Mouse (Mus musculus) spleen, adult 2 months (tissue): ENCODE results near the gene 2810408A11Rik. TPM values are rescaled to one million over a fixed set of nuclear protein-coding genes. Genes with fewer than 3 reads are reported as not detected.

ENCODE experiments used
- DNase-seq, 2 experiments: peaks; one replicate each; pipeline versions ENCODE4 v3.0.0 to v3.0.0-alpha.2; 2012 to 2021; ENCODE audit warnings: low spot score in 2 of 2, low read depth in 1 of 2
- H3K27ac ChIP-seq: fragments of 200-500 bp; 2 replicates; pipeline ENCODE4 v1.5.1; 2012; ENCODE audit warnings: low read length, inconsistent platforms; ENCODE audit not compliant: insufficient read depth
- H3K27me3 ChIP-seq: fragments of 200-500 bp; 2 replicates; pipeline ENCODE4 v1.6.1; 2012; ENCODE audit warnings: mild to moderate bottlenecking, moderate library complexity, low read length, inconsistent platforms; ENCODE audit not compliant: control insufficient read depth, insufficient read depth
- H3K36me3 ChIP-seq: fragments of 200-500 bp; 2 replicates; pipeline ENCODE4 v1.6.1; 2012; ENCODE audit warnings: mild to moderate bottlenecking, low read length, inconsistent platforms; ENCODE audit not compliant: control insufficient read depth, insufficient read depth
- H3K4me1 ChIP-seq: fragments of 200-500 bp; 2 replicates; pipeline ENCODE4 v1.6.1; 2011; ENCODE audit warnings: inconsistent platforms; ENCODE audit not compliant: control insufficient read depth, insufficient read depth, insufficient read length
- H3K4me3 ChIP-seq: fragments of 200-500 bp; 2 replicates; pipeline ENCODE4 v1.5.1; 2011; ENCODE audit warnings: mild to moderate bottlenecking, inconsistent platforms; ENCODE audit not compliant: insufficient read depth, insufficient read length; ENCODE audit errors: extremely low read depth
- CTCF ChIP-seq: fragments of 200-500 bp; IDR thresholded peaks from 2 replicates; pipeline ENCODE4 v1.5.1; 2011; ENCODE audit warnings: mild to moderate bottlenecking, inconsistent platforms; ENCODE audit not compliant: insufficient read depth, insufficient read length, insufficient replicate concordance; ENCODE audit errors: extremely low read depth
- POLR2A ChIP-seq: fragments of 200-500 bp; IDR thresholded peaks from 2 replicates; pipeline ENCODE4 v1.6.1; 2011; ENCODE audit warnings: low read depth, low read length, inconsistent platforms
- WGBS: fragments of 180-500 bp; shearing (Covaris S2); methylation state at CpG from one replicate; pipeline ENCODE4 v1.1.7; 2018; 5-methylcytosine and 5-hydroxymethylcytosine counted together
- polyA plus RNA-seq: library from polyadenylated mRNA; depleted of rRNA; stranded (reverse); fragments of >200 nt; gene quantifications from 2 replicates; pipeline ENCODE4 v1.2.3, GENCODE M21; 2012; rRNA removed

The 2810408A11Rik gene
- polyA plus RNA-seq, 1 experiment: 0.51 TPM

DNA sequence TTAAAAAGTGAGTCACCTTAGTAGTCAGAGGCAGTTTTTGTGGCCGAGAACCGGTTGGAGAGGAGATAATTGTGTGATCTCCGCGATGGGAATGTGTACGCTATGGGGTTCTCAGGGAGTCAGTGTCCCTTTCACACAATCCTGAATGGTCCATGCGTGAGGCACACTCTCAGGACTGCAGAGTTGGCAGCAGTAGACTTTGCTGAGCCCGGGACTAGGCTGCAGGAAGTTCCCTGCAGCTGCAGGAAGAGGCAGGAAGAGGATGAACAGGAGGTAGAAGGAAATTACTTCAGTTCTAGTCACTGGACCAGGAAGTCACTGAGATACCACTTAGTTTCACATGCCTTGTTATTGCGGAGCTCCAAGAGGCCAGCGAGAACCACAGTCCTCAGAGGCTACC, 51.7 kb downstream of the 2810408A11Rik start:
- Histone ChIP-seq H3K27ac (no peak overlapping the region), H3K36me3 (no peaks in the 10 kb centered on the region), H3K4me1 (peaks cover 18% of the 10 kb centered on the region; the same call in 1 of the 2 replicates), H3K4me3 (no peak overlapping the region), H3K27me3 (no peaks in the 10 kb centered on the region)
- DNase-seq: no peak
- 59% methylated on average over 9 of the region's 9 CpGs for WGBS
- TF ChIP-seq POLR2A (no peak), CTCF (no peak)

DNA sequence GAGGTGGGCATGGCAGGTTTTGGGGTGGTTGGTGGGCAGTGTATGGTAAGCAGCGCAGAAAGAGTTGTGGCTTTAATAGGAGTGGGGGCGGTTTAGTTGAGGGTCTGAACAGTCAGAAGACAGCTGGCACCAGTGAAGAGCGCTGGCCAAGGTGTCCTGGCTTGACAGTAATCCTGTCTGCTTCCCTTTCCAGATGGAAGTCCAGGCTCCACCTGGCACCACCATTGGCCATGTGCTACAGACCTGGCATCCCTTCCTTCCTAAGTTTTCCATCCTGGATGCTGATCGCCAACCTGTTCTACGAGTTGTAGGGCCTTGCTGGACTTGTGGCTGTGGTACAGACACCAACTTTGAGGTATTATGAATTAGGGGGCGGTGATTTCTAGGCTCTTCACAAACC, 52.8 kb downstream of the 2810408A11Rik start:
- Histone ChIP-seq H3K27me3 (no peaks in the 10 kb centered on the region), H3K4me1 (peaks cover 18% of the 10 kb centered on the region; the same call in 1 of the 2 replicates), H3K36me3 (no peaks in the 10 kb centered on the region), H3K27ac (no peak overlapping the region), H3K4me3 (no peak overlapping the region)
- TF ChIP-seq CTCF (no peak), POLR2A (no peak)
- 95% methylated on average over 6 of the region's 6 CpGs for WGBS
- no peak for DNase-seq

Other genes with a start within 250 kb of the 2810408A11Rik start
- gene Sox15, start 245.7 kb downstream of the 2810408A11Rik start, polyA plus RNA-seq: 0.09 and 0.35 TPM in 2 replicates
- 63.6 and 74.2 TPM in 2 replicates for gene Mpdu1, start 238.3 kb downstream of the 2810408A11Rik start, polyA plus RNA-seq
- gene Cd68, start 234.8 kb downstream of the 2810408A11Rik start, polyA plus RNA-seq: 103 and 114 TPM in 2 replicates
- 172 and 196 TPM in 2 replicates for gene Eif4a1, start 228.6 kb downstream of the 2810408A11Rik start, polyA plus RNA-seq
- gene Senp3, start 218.9 kb downstream of the 2810408A11Rik start, polyA plus RNA-seq: 32.6 and 36.1 TPM in 2 replicates
- gene Tnfsf13, start 215.2 kb downstream of the 2810408A11Rik start, polyA plus RNA-seq: 4.6 and 4.9 TPM in 2 replicates
- gene Tnfsf12, start 205.1 kb downstream of the 2810408A11Rik start, polyA plus RNA-seq: 23.9 and 26.6 TPM in 2 replicates
- 4.8 and 5.0 TPM in 2 replicates for gene Tnfsfm13, start 204.9 kb downstream of the 2810408A11Rik start, polyA plus RNA-seq
- 43.8 and 45.4 TPM in 2 replicates for gene Polr2a, start 142.3 kb downstream of the 2810408A11Rik start, polyA plus RNA-seq
- gene Slc35g3, start 139.0 kb downstream of the 2810408A11Rik start, polyA plus RNA-seq: not detected in 2 replicates
- gene Zbtb4, start 135.1 kb downstream of the 2810408A11Rik start, polyA plus RNA-seq: 28.4 and 37.0 TPM in 2 replicates
- gene Chrnb1, start 105.0 kb downstream of the 2810408A11Rik start, polyA plus RNA-seq: 7.1 and 8.4 TPM in 2 replicates
- 1.1 and 1.2 TPM in 2 replicates for gene Fgf11, start 99.1 kb downstream of the 2810408A11Rik start, polyA plus RNA-seq
- gene Tmem102, start 95.4 kb downstream of the 2810408A11Rik start, polyA plus RNA-seq: 0.23 and 0.31 TPM in 2 replicates
- not detected in 2 replicates for gene Gm39566, start 85.7 kb downstream of the 2810408A11Rik start, polyA plus RNA-seq
- not detected in 2 replicates for gene Spem2, start 82.5 kb downstream of the 2810408A11Rik start, polyA plus RNA-seq
- gene Spem1, start 78.8 kb downstream of the 2810408A11Rik start, polyA plus RNA-seq: not detected in 2 replicates
- gene Nlgn2, start 63.2 kb downstream of the 2810408A11Rik start, polyA plus RNA-seq: 9.1 and 10.2 TPM in 2 replicates
- gene Tmem256, start 62.5 kb downstream of the 2810408A11Rik start, polyA plus RNA-seq: 93.7 and 99.0 TPM in 2 replicates
- gene Plscr3, start 54.6 kb downstream of the 2810408A11Rik start, polyA plus RNA-seq: 35.4 and 44.3 TPM in 2 replicates
- 0.85 and 1.2 TPM in 2 replicates for gene Tnk1, start 42.3 kb downstream of the 2810408A11Rik start, polyA plus RNA-seq
- gene Tmem95, start 23.0 kb downstream of the 2810408A11Rik start, polyA plus RNA-seq: not detected in 2 replicates
- 3.6 TPM in 2 replicates for gene Kctd11, start 19.6 kb downstream of the 2810408A11Rik start, polyA plus RNA-seq
- gene Acap1, start 5.4 kb downstream of the 2810408A11Rik start, polyA plus RNA-seq: 142 and 162 TPM in 2 replicates
- 43.3 and 45.2 TPM in 2 replicates for gene Neurl4, start 85 bp upstream of the 2810408A11Rik start, polyA plus RNA-seq
- 119 and 145 TPM in 2 replicates for gene Gps2, start 12.9 kb upstream of the 2810408A11Rik start, polyA plus RNA-seq
- 219 and 257 TPM in 2 replicates for gene Eif5a, start 21.0 kb upstream of the 2810408A11Rik start, polyA plus RNA-seq
- gene Ybx2, start 34.8 kb upstream of the 2810408A11Rik start, polyA plus RNA-seq: 0.36 TPM in 2 replicates
- gene Slc2a4, start 47.2 kb upstream of the 2810408A11Rik start, polyA plus RNA-seq: 6.1 and 6.2 TPM in 2 replicates
- gene Cldn7, start 63.8 kb upstream of the 2810408A11Rik start, polyA plus RNA-seq: 1.2 and 2.0 TPM in 2 replicates
- gene Ctdnep1, start 80.2 kb upstream of the 2810408A11Rik start, polyA plus RNA-seq: 75.8 and 87.9 TPM in 2 replicates
- 32.5 and 33.3 TPM in 2 replicates for gene Elp5, start 81.5 kb upstream of the 2810408A11Rik start, polyA plus RNA-seq
- 235 and 251 TPM in 2 replicates for gene Gabarap, start 90.2 kb upstream of the 2810408A11Rik start, polyA plus RNA-seq
- 13.8 and 21.4 TPM in 2 replicates for gene Phf23, start 94.8 kb upstream of the 2810408A11Rik start, polyA plus RNA-seq
- 21.4 and 22.3 TPM in 2 replicates for gene Dvl2, start 99.6 kb upstream of the 2810408A11Rik start, polyA plus RNA-seq
- gene Acadvl, start 114.4 kb upstream of the 2810408A11Rik start, polyA plus RNA-seq: 29.5 and 37.0 TPM in 2 replicates
- 10.3 and 13.3 TPM in 2 replicates for gene Dlg4, start 116.0 kb upstream of the 2810408A11Rik start, polyA plus RNA-seq
- gene Asgr1, start 153.1 kb upstream of the 2810408A11Rik start, polyA plus RNA-seq: 0.09 TPM in 1 of 2 replicates, not detected in the other
- gene Asgr2, start 191.7 kb upstream of the 2810408A11Rik start, polyA plus RNA-seq: 0.45 and 0.51 TPM in 2 replicates
- 0.35 and 0.50 TPM in 2 replicates for gene Mgl2, start 229.3 kb upstream of the 2810408A11Rik start, polyA plus RNA-seq